Mouse (Mus musculus) E14TG2a.4 (cell line): ENCODE measurements around the gene Vmac.

Source experiments
- CTCF ChIP-seq: conservative IDR thresholded peaks from 2 replicates; pipeline ENCODE4 v1.5.1; 2014; ENCODE audit warnings: low read length
- NANOG ChIP-seq: IDR thresholded peaks from 2 replicates; pipeline ENCODE4 v1.6.1; 2014; ENCODE audit warnings: borderline replicate concordance, low read length, mixed read lengths

- TF ChIP-seq CTCF (no peak), NANOG (no peak)
Observed at GRCm38 (mm10) chr17:56729151-56729550, 11.3 kb upstream of the Vmac start.
